8 mouse cellular contexts compared by ENCODE assay signal in genomic region chr1:190978511-190979073, GRCm38 (mm10). TPM values are rescaled to one million over a fixed set of nuclear protein-coding genes. Genes with fewer than 3 reads are reported as not detected.
DNase-seq lines count a peak whose midpoint lies in the region; ATAC-seq and TF ChIP-seq lines count a peak whose summit lies in the region.
"Had no signal": no experiment of that assay in that cellular context is flagged by ENCODE, and none has a peak within 500 bp of the region (broad histone marks: within the 10 kb centered on the region; RNA-seq: fewer than 3 reads in every experiment).

No protein-coding gene starts in this region.

- peak; percentile 22 for DNase-seq in ovary, postnatal 36 days (ENCODE audit: low spot score)
- DNase-seq in ovary, postnatal 14 days (ENCODE audit: low spot score) = no peak
- DNase-seq in adrenal gland, postnatal 14 days = peak; percentile 22
- peak; percentile 56 for DNase-seq in embryonic facial prominence, embryonic 14.5 days (ENCODE audit: low spot score)
- peak; percentile 61 for DNase-seq in hindbrain, postnatal 0 days (ENCODE audit: low spot score)
- DNase-seq in thymus, postnatal 25 days = peak; percentile 32

- H3K4me1 ChIP-seq in embryonic facial prominence, embryonic 14.5 days (ENCODE audit: control insufficient read depth, insufficient read depth, low read length) = peaks cover 16% of the 10 kb centered on the region
- peaks cover 13% of the 10 kb centered on the region; the same call in 1 of the 2 replicates for H3K4me1 ChIP-seq in hindbrain, postnatal 0 days (ENCODE audit: insufficient read depth, low read length)

- 0% methylated on average over 23 of the region's 46 CpGs for WGBS in embryonic facial prominence, embryonic 14.5 days
- WGBS in hindbrain, postnatal 0 days = under 1% methylated on average over 46 of the region's 46 CpGs

- H3K4me2 ChIP-seq in embryonic facial prominence, embryonic 14.5 days (ENCODE audit: low read depth, low read length) = peak overlapping the region; percentile 92
- peak overlapping the region; percentile 87 for H3K4me2 ChIP-seq in hindbrain, postnatal 0 days (ENCODE audit: low read depth, low read length)

- H3K9me3 ChIP-seq in embryonic facial prominence, embryonic 14.5 days (ENCODE audit: control insufficient read depth, low read length) = no peaks in the 10 kb centered on the region
- H3K9me3 ChIP-seq in hindbrain, postnatal 0 days (ENCODE audit: low read length) = no peaks in the 10 kb centered on the region

- peak; percentile 71 for ATAC-seq in embryonic facial prominence, embryonic 14.5 days (ENCODE audit: low read depth)
- ATAC-seq in hindbrain, postnatal 0 days = peak; percentile 11
- ATAC-seq in megakaryocyte-erythroid progenitor cell, adult 5-6 weeks (replicated peaks; ENCODE audit: low FRiP score, low TSS enrichment, poor library complexity, severe bottlenecking) = peak; percentile 20; the same call in 1 of the 2 replicates

- peaks cover 18% of the 10 kb centered on the region for H3K36me3 ChIP-seq in embryonic facial prominence, embryonic 14.5 days (ENCODE audit: control insufficient read depth, insufficient read depth, low read length)
- no peaks in the 10 kb centered on the region for H3K36me3 ChIP-seq in hindbrain, postnatal 0 days (ENCODE audit: insufficient read depth, low read length)

- peak overlapping the region; percentile 95 for H3K27ac ChIP-seq in embryonic facial prominence, embryonic 14.5 days (replicated peaks; ENCODE audit: low read depth, low read length)
- H3K27ac ChIP-seq in hindbrain, postnatal 0 days = peak overlapping the region; percentile 89

- no peaks in the 10 kb centered on the region for H3K27me3 ChIP-seq in embryonic facial prominence, embryonic 14.5 days (replicated peaks; ENCODE audit: control insufficient read depth, insufficient read depth, low read length)
- H3K27me3 ChIP-seq in hindbrain, postnatal 0 days (ENCODE audit: insufficient read depth, low read length) = no peaks in the 10 kb centered on the region

- H3K9ac ChIP-seq in embryonic facial prominence, embryonic 14.5 days (ENCODE audit: low read depth, low read length) = peak overlapping the region; percentile 90
- peak overlapping the region; percentile 85 for H3K9ac ChIP-seq in hindbrain, postnatal 0 days (replicated peaks; ENCODE audit: low read length)

- peak overlapping the region; percentile 76 for H3K4me3 ChIP-seq in embryonic facial prominence, embryonic 14.5 days (ENCODE audit: low read depth, low read length)
- H3K4me3 ChIP-seq in hindbrain, postnatal 0 days (ENCODE audit: low read length) = peak overlapping the region; percentile 50

- TF ChIP-seq CTCF in hindbrain, postnatal 0 days (IDR thresholded peaks at IDR 0.05; ENCODE audit: low read depth) = no peak

RNA-seq across cellular contexts. Expression of gene Vash2, which starts 0.5 kb away (rescaled TPM):
- total RNA-seq in adrenal gland, postnatal 14 days (2021) = 0.48 and 1.2 TPM in 2 replicates
- polyA plus RNA-seq in embryonic facial prominence, embryonic 14.5 days (2014; fragmentation: Nextera tagmentation; extraction: Ambion mirVana) = 66.4 and 73.7 TPM in 2 replicates
- 38.5 and 40.9 TPM in 2 replicates for total RNA-seq in hindbrain, postnatal 0 days (2014; rRNA removed)
- polyA plus RNA-seq in hindbrain, postnatal 0 days (2015; fragmentation: Nextera tagmentation; extraction: Ambion mirVana) = 46.6 and 47.4 TPM in 2 replicates
- not detected in 2 replicates for total RNA-seq in megakaryocyte-erythroid progenitor cell, adult 5-6 weeks (2014; fragmentation: Nextera tagmentation)
- total RNA-seq in megakaryocyte-erythroid progenitor cell, adult 5-6 weeks (2017) = not detected in 2 replicates
- total RNA-seq: hematopoietic stem cell, adult 5-6 weeks had no signal

RNA-seq across cellular contexts. Expression of gene Flvcr1, which starts 47.4 kb away (rescaled TPM):
- 15.0 and 23.8 TPM in 2 replicates for total RNA-seq in adrenal gland, postnatal 14 days (2021)
- polyA plus RNA-seq in embryonic facial prominence, embryonic 14.5 days (2014; fragmentation: Nextera tagmentation; extraction: Ambion mirVana) = 7.3 and 8.2 TPM in 2 replicates
- 27.6 and 44.9 TPM in 2 replicates for total RNA-seq in hindbrain, postnatal 0 days (2014; rRNA removed)
- polyA plus RNA-seq in hindbrain, postnatal 0 days (2015; fragmentation: Nextera tagmentation; extraction: Ambion mirVana) = 7.3 and 7.4 TPM in 2 replicates
- total RNA-seq in megakaryocyte-erythroid progenitor cell, adult 5-6 weeks (2014; fragmentation: Nextera tagmentation) = 28.5 and 30.6 TPM in 2 replicates
- 28.2 and 30.3 TPM in 2 replicates for total RNA-seq in megakaryocyte-erythroid progenitor cell, adult 5-6 weeks (2017)

RNA-seq across cellular contexts. Expression of gene Angel2, which starts 53.7 kb away (rescaled TPM):
- 46.6 and 46.7 TPM in 2 replicates for total RNA-seq in adrenal gland, postnatal 14 days (2021)
- 37.4 and 41.5 TPM in 2 replicates for polyA plus RNA-seq in embryonic facial prominence, embryonic 14.5 days (2014; fragmentation: Nextera tagmentation; extraction: Ambion mirVana)
- 25.3 and 28.4 TPM in 2 replicates for total RNA-seq in hindbrain, postnatal 0 days (2014; rRNA removed)
- 39.4 and 40.2 TPM in 2 replicates for polyA plus RNA-seq in hindbrain, postnatal 0 days (2015; fragmentation: Nextera tagmentation; extraction: Ambion mirVana)
- 36.3 and 39.8 TPM in 2 replicates for total RNA-seq in megakaryocyte-erythroid progenitor cell, adult 5-6 weeks (2014; fragmentation: Nextera tagmentation)
- 37.0 and 42.6 TPM in 2 replicates for total RNA-seq in megakaryocyte-erythroid progenitor cell, adult 5-6 weeks (2017)

RNA-seq across cellular contexts. Expression of gene Spata45, which starts 57.8 kb away (rescaled TPM):
- not detected in 2 replicates for total RNA-seq in adrenal gland, postnatal 14 days (2021)
- polyA plus RNA-seq in embryonic facial prominence, embryonic 14.5 days (2014; fragmentation: Nextera tagmentation; extraction: Ambion mirVana) = not detected in 2 replicates
- total RNA-seq in hindbrain, postnatal 0 days (2014; rRNA removed) = not detected in 2 replicates
- not detected in 2 replicates for polyA plus RNA-seq in hindbrain, postnatal 0 days (2015; fragmentation: Nextera tagmentation; extraction: Ambion mirVana)
- total RNA-seq in megakaryocyte-erythroid progenitor cell, adult 5-6 weeks (2014; fragmentation: Nextera tagmentation) = not detected in 2 replicates
- not detected in 2 replicates for total RNA-seq in megakaryocyte-erythroid progenitor cell, adult 5-6 weeks (2017)
- total RNA-seq: hematopoietic stem cell, adult 5-6 weeks had no signal

Comparison
In these comparisons a context has a peak if more than half of its experiments do, and no peak if none do; other contexts are left out.
1. ATAC-seq: peak in every context shown above with its lines; median percentile 71 in embryonic facial prominence, embryonic 14.5 days; 20 in megakaryocyte-erythroid progenitor cell, adult 5-6 weeks; 11 in hindbrain, postnatal 0 days.
2. RNA of gene Vash2, which starts 0.5 kb away (total RNA-seq): 38.5 to 40.9 TPM in hindbrain, postnatal 0 days; 0.48 to 1.2 TPM in adrenal gland, postnatal 14 days and not detected in megakaryocyte-erythroid progenitor cell, adult 5-6 weeks; every median in the first group is over 10 times any median in the second.